Mouse (Mus musculus) effector memory CD4-positive, alpha-beta T cell, adult 7 months (primary cell): Measurements from ENCODE around the gene Ccdc171. TPM values are rescaled to one million over a fixed set of nuclear protein-coding genes. Genes with fewer than 3 reads are reported as not detected.

Experiments
- polyA plus RNA-seq: library from polyadenylated mRNA; unstranded; fragments of 100-300 nt; shearing (Covaris generic); gene quantifications from one replicate; pipeline ENCODE4 v1.2.1, GENCODE M21; 2017

The Ccdc171 gene
- 14.1 TPM for polyA plus RNA-seq

DNA sequence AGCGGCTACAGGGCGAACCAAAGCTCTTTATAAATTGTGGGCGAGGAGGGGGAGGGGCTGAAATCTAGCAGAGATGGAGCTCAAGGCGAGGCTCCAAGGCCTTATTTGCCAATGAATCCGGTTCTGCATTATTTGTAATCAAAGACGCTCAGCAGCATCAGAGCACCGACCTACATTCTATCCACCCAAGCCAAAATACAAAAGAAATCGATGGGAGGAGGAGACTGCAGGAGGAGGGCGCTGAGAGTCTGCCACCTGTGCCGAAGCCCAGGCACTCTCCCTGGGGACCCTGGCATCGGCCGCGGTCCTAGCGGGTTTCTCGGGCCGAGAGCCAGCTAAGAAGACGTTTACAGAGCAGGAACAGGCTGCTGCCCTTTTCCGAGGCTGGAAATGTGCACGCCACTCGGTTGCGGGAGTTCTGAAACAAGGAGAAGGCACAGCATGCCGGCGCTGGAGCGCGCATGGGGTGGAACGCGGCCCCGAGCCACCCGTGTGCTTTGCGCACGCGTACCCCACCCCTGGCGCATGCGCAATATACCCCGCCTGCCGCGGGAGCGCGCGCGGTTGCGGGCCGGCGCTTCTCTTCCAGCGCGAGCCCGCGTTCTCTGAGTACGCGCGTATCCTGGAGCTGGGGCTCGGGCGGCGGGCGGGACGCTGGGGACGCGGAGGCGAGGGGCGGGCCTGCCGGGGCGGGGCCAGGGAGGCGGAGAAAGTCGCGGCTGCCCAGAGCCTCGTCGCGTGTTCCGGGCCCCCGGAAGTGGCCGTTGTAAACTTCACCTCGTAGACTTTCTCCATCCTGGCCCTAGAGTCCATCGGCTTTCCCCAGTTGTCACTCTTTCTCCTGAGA lies at the start of gene Ccdc171:
TSS of gene Ccdc171 (plus strand) at position 703 of the 847 bp plus-strand sequence.

DNA sequence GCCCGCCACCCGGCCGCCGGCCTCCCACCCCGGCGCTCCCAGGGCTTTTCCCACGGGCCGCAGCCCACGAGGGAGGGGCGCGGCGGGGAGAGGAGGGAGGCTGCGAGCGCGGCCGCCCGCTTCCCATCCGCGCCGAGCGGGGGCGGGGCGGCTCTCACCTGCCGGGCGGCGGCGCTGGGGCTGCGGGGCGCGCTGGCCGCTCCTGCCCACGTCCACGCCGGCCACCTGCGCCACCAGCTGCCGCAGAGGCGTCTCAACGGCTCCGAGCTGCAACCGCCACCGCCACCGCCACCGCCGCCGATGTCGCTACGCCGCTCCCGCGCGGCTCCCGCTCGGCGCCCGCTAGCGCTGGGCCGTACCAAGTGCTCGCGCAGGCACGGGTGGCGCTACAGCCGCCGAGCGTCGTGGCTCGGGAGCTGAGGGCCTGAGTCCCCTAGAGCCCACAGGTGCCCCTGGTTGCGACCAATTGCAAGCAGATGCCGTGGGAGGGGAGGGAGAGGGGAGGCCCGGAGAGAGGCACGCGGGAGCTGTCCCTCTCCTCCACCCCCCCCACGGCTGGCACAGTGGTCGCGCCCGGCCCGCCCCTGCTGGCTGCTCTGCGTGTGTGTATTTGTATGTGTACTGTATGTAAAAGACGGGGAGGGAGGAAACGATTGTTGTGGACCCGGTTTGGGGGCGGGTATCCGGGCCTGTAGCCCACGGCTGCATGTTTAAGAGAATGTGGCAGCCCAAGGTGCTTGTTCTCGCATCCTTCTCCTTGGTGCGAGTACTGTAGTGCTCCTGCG lies 39.0 kb upstream of the Ccdc171 start, which contains the start of gene Psip1:
TSS of gene Psip1 (minus strand) at position 343 of the 785 bp plus-strand sequence.

Other genes with a start within 250 kb of the Ccdc171 start
- 158 TPM for gene Ttc39b, start 201.3 kb upstream of the Ccdc171 start, polyA plus RNA-seq
- 21.5 TPM for gene Snapc3, start 107.8 kb upstream of the Ccdc171 start, polyA plus RNA-seq
- 153 TPM for gene Psip1, start 39.1 kb upstream of the Ccdc171 start, polyA plus RNA-seq